Mouse (Mus musculus) limb, embryonic 11.5 days (tissue): ENCODE measurements around the gene Dnah6. TPM values are rescaled to one million over a fixed set of nuclear protein-coding genes. Genes with fewer than 3 reads are reported as not detected.

Source experiments
- ATAC-seq: fragments of 200-750 bp; cut with Nextera tagmentation; 2 replicates; pipeline ENCODE4 v1.8.0; 2017; ENCODE audit warnings: low read depth; ENCODE audit not compliant: insufficient number of reproducible peaks, low FRiP score, low TSS enrichment
- DNase-seq: peaks from one replicate; pipeline ENCODE4 v3.0.0-alpha.2; 2015; ENCODE audit warnings: low spot score
- H3K27ac ChIP-seq: fragments of 300-500 bp; sonication (generic); replicated peaks from 2 replicates; pipeline ENCODE4 v1.5.1; 2014; ENCODE audit warnings: low read depth, mild to moderate bottlenecking, low read length
- H3K27me3 ChIP-seq: fragments of 300-500 bp; sonication (generic); 2 replicates; pipeline ENCODE4 v1.6.1; 2014; ENCODE audit warnings: mild to moderate bottlenecking, low read length, mixed read lengths; ENCODE audit not compliant: control insufficient read depth, insufficient read depth
- H3K36me3 ChIP-seq: fragments of 300-500 bp; sonication (generic); 2 replicates; pipeline ENCODE4 v1.6.1; 2014; ENCODE audit warnings: mild to moderate bottlenecking, low read length, moderate library complexity, mixed read lengths; ENCODE audit not compliant: control insufficient read depth, insufficient read depth
- H3K4me1 ChIP-seq: fragments of 300-500 bp; sonication (generic); 2 replicates; pipeline ENCODE4 v1.6.1; 2014; ENCODE audit warnings: low read length, mixed read lengths; ENCODE audit not compliant: control insufficient read depth, insufficient read depth
- H3K4me2 ChIP-seq: fragments of 300-500 bp; sonication (generic); 2 replicates; pipeline ENCODE4 v1.6.1; 2014; ENCODE audit warnings: low read depth, mild to moderate bottlenecking, moderate library complexity; ENCODE audit not compliant: severe bottlenecking
- H3K4me3 ChIP-seq: fragments of 300-500 bp; sonication (generic); 2 replicates; pipeline ENCODE4 v1.5.1; 2014; ENCODE audit warnings: low read depth, low read length
- H3K9ac ChIP-seq: fragments of 300-500 bp; sonication (generic); 2 replicates; pipeline ENCODE4 v1.6.1; 2014; ENCODE audit warnings: mild to moderate bottlenecking, low read length
- H3K9me3 ChIP-seq: fragments of 300-500 bp; sonication (generic); 2 replicates; pipeline ENCODE4 v1.6.1; 2016; ENCODE audit warnings: low read length; ENCODE audit not compliant: control insufficient read depth
- WGBS: fragments of 180-500 bp; shearing (Covaris S2); extraction: QIAGEN DNeasy Blood & Tissue Kit; methylation state at CpG from one replicate; pipeline ENCODE4 v1.1.7; 2014; 5-methylcytosine and 5-hydroxymethylcytosine counted together
- polyA plus RNA-seq: library from polyadenylated mRNA; unstranded; fragments of >200 nt; fragmentation: Nextera tagmentation; extraction: Ambion mirVana; gene quantifications from 2 replicates; pipeline ENCODE4 v1.2.1, GENCODE M21; 2014

Dnah6 gene
- polyA plus RNA-seq, 1 experiment from 2014 or later, result 0.01 TPM

GRCm38 (mm10) chr6:73253006-73253405 lies 31.6 kb upstream of the Dnah6 start:
- Histone ChIP-seq H3K27ac (no peak overlapping the region), H3K4me1 (no peaks in the 10 kb centered on the region), H3K27me3 (no peaks in the 10 kb centered on the region), H3K9me3 (no peaks in the 10 kb centered on the region), H3K4me2 (no peak overlapping the region), H3K9ac (no peak overlapping the region), H3K36me3 (no peaks in the 10 kb centered on the region), H3K4me3 (no peak overlapping the region)
- 85% methylated on average over 2 of the region's 2 CpGs for WGBS
- no peak for ATAC-seq
- no peak for DNase-seq

GRCm38 (mm10) chr6:73252396-73252795 lies 30.9 kb upstream of the Dnah6 start:
- DNase-seq (no peak), ATAC-seq (no peak)
- H3K36me3 ChIP-seq, result no peaks in the 10 kb centered on the region
- no peak overlapping the region for H3K27ac ChIP-seq
- H3K4me1 ChIP-seq, result no peaks in the 10 kb centered on the region
- H3K9ac ChIP-seq, result no peak overlapping the region
- no peak overlapping the region for H3K4me2 ChIP-seq
- H3K27me3 ChIP-seq, result no peaks in the 10 kb centered on the region
- no peak overlapping the region for H3K4me3 ChIP-seq
- no peaks in the 10 kb centered on the region for H3K9me3 ChIP-seq

DNA sequence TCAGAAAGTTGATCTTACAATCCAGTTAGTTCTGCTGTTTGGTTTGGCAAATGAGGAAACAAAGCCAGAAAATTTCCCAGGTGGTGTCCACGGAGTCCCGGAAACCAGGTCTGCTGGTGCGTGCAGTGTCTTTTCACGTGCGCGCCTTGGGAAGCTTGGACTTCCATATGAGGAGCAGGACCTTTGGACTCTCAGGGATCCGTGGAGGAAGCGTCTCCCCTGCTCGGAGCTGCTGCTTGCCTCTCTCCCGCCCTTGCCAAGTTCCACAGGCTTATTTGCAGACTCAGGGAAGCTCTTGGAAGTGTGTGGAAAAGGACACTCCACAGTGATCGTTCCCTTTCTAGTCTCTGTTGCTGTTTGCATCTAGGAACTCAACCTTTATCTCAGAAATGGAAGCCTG lies 29.9 kb upstream of the Dnah6 start:
- ATAC-seq, result no peak
- WGBS, result 96% methylated on average over 11 of the region's 11 CpGs

GRCm38 (mm10) chr6:73249851-73250250 lies 28.4 kb upstream of the Dnah6 start:
- DNase-seq (no peak), ATAC-seq (no peak)
- Histone ChIP-seq H3K36me3 (no peaks in the 10 kb centered on the region), H3K27me3 (no peaks in the 10 kb centered on the region), H3K9me3 (no peaks in the 10 kb centered on the region), H3K4me1 (no peaks in the 10 kb centered on the region), H3K4me3 (no peak overlapping the region), H3K9ac (no peak overlapping the region), H3K4me2 (no peak overlapping the region), H3K27ac (no peak overlapping the region)
- 85% methylated on average over 4 of the region's 4 CpGs for WGBS

More for the DNA sequence above, 29.9 kb upstream of the Dnah6 start:
- H3K27me3 ChIP-seq, result no peaks in the 10 kb centered on the region
- no peak overlapping the region for H3K9ac ChIP-seq
- H3K27ac ChIP-seq, result no peak overlapping the region
- no peaks in the 10 kb centered on the region for H3K4me1 ChIP-seq
- H3K4me2 ChIP-seq, result no peak overlapping the region
- DNase-seq, result no peak
- H3K9me3 ChIP-seq, result no peaks in the 10 kb centered on the region
- no peak overlapping the region for H3K4me3 ChIP-seq
- no peaks in the 10 kb centered on the region for H3K36me3 ChIP-seq

DNA sequence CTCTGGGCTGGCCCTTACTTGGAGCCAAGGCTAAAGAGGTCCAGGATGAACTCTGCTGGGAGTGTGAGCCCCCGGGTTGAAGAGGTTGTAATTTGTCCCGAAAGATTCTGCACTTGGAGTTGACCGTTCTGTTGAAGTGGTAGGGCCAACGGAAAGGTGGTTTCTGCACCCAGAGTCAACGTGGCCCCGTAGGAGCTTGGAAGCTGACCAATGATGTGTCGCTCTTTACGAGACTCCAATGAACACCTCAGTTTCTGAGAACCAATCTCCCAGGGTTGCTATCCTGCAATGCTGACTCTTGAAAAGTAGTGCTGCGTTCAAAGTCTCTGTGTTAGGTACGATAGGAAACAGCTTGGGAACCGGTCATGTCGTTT lies 27.6 kb upstream of the Dnah6 start:
- H3K9me3 ChIP-seq, result no peaks in the 10 kb centered on the region
- no peak overlapping the region for H3K27ac ChIP-seq
- no peaks in the 10 kb centered on the region for H3K36me3 ChIP-seq
- H3K27me3 ChIP-seq, result no peaks in the 10 kb centered on the region
- H3K4me1 ChIP-seq, result no peaks in the 10 kb centered on the region
- H3K9ac ChIP-seq, result peak overlapping the region; percentile 90
- H3K4me3 ChIP-seq, result peak overlapping the region; percentile 90
- WGBS, result 10% methylated on average over 12 of the region's 12 CpGs
- peak; percentile 19; the same call in 1 of the 2 replicates for ATAC-seq
- H3K4me2 ChIP-seq, result peak overlapping the region; percentile 52
- DNase-seq, result peak; percentile 33

- H3K27ac ChIP-seq, result 0 out of 2 replicates have a peak within 1 kb of the TSS, but pooled peaks have one; percentile 57
- H3K9ac ChIP-seq, result peak within 1 kb of the TSS; percentile 90
- H3K36me3 ChIP-seq, result no peaks in the 10 kb centered on the region
- H3K9me3 ChIP-seq, result no peaks in the 10 kb centered on the region
- no peaks in the 10 kb centered on the region for H3K27me3 ChIP-seq
- WGBS, result under 1% methylated on average over 57 of the region's 58 CpGs
- DNase-seq (peak; percentile 89), ATAC-seq (peak; percentile 92)
- H3K4me1 ChIP-seq, result no peaks in the 10 kb centered on the region
- peak within 1 kb of the TSS; percentile 90 for H3K4me3 ChIP-seq
- peak within 1 kb of the TSS; percentile 52 for H3K4me2 ChIP-seq
These were observed 27.0 kb upstream of the Dnah6 start, which contains the start of gene Suclg1 for GRCm38 (mm10) chr6:73248237-73249048. TSS of gene Suclg1 (plus strand) at chr6:73248382.

- ATAC-seq (no peak), DNase-seq (peak; percentile 57)
- 44% methylated on average over 4 of the region's 4 CpGs for WGBS
- no peak overlapping the region; the same call in 1 of the 2 replicates for H3K4me2 ChIP-seq
- H3K36me3 ChIP-seq, result no peaks in the 10 kb centered on the region
- H3K27ac ChIP-seq, result no peak overlapping the region
- H3K9me3 ChIP-seq, result no peaks in the 10 kb centered on the region
- H3K9ac ChIP-seq, result no peak overlapping the region
- H3K27me3 ChIP-seq, result no peaks in the 10 kb centered on the region
- no peaks in the 10 kb centered on the region for H3K4me1 ChIP-seq
- no peak overlapping the region for H3K4me3 ChIP-seq
These were observed 26.0 kb upstream of the Dnah6 start for GRCm38 (mm10) chr6:73247452-73247851.

DNA sequence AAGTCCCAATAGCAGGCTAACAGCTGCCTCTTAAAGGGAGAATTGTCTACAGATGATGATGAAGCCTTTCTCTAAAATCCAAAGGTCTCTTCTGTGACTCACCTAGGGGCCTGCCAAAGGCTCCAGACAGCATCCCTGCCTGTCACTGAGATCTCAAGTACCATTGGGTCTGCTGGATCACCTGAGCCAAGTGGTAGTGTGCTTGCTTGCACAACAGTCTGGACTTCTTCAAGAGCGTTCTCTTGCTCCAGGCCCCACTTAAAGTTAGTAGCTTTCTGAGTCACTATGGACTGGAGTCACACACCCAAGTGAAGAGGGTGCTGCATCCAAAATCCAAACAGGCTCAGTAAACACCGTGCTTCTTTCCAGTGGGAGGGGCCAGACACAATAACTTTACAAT lies 25.4 kb upstream of the Dnah6 start:
- H3K27me3 ChIP-seq, result no peaks in the 10 kb centered on the region
- WGBS, result 78% methylated on average over 2 of the region's 2 CpGs

More for the DNA sequence above, 25.4 kb upstream of the Dnah6 start:
- ATAC-seq (no peak), DNase-seq (no peak)
- H3K4me1 ChIP-seq, result no peaks in the 10 kb centered on the region
- no peaks in the 10 kb centered on the region for H3K36me3 ChIP-seq
- no peaks in the 10 kb centered on the region for H3K9me3 ChIP-seq
- no peak overlapping the region for H3K4me2 ChIP-seq
- H3K4me3 ChIP-seq, result no peak overlapping the region
- no peak overlapping the region for H3K27ac ChIP-seq
- no peak overlapping the region for H3K9ac ChIP-seq
